Mouse (Mus musculus): Measurements from ENCODE around the gene Prpf39.

DNA sequence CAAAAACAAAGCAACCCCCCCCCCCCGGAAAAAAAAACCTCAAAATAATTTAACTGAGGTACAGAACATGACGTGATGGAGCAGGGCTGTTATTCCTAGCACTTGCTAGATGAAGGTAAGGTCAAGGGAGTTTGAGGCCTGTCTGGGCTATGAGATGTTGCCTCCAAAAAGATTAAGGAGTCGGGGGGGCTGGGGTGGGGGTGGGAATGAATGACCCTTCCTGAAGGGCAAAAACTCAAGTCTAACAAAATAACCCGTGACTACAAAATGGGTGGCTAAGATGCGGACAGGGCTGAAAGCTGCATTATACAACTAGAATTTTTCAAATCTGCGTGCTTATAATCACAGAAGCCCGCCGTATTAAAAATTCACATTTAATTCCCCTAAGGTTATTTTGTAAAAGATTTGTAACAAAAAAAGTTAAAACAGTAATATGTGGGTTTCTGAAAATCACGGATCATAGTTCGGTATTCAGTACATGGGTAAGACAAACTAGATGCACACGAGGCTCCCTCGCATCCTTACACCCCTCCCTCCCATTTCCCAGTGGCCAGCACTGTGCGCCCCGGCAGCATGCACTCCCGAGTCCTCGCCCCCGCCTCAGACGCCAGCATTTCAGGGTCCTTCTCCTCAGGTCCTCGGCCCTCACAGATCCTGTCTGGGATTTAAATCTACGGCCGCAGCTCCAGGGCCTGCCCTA is 36.9 kb downstream of the Prpf39 start:
- TF ChIP-seq POLR2A (IDR thresholded peaks at IDR 0.05; ENCODE audit: control insufficient read depth, low read depth, low read length), result no peak
- TF ChIP-seq CTCF (IDR thresholded peaks at IDR 0.05; ENCODE audit: control insufficient read depth, insufficient read depth, insufficient replicate concordance, low read depth, low read length), result no peak

All from testis, adult 2 months (tissue).